Mouse (Mus musculus): Measurements from ENCODE around the gene Cdc42. TPM values are rescaled to one million over a fixed set of nuclear protein-coding genes. Genes with fewer than 3 reads are reported as not detected.

Cdc42 gene
- total RNA-seq, 2 experiments from 2014 or later, result 302 to 334 TPM

GRCm38 (mm10) chr4:137371596-137372523 is 14.3 kb upstream of the Cdc42 start:
- DNase-seq, result no peak

- DNase-seq, result no peak
Observed at GRCm38 (mm10) chr4:137369954-137370750, 12.6 kb upstream of the Cdc42 start.

- no peak for DNase-seq
Observed at GRCm38 (mm10) chr4:137368198-137368597, 10.7 kb upstream of the Cdc42 start.

- DNase-seq, result no peak
Observed at GRCm38 (mm10) chr4:137367275-137368088, 10.0 kb upstream of the Cdc42 start.

- no peak for DNase-seq
Observed at GRCm38 (mm10) chr4:137366097-137366496, 8.6 kb upstream of the Cdc42 start.

GRCm38 (mm10) chr4:137365356-137366062 is 8.0 kb upstream of the Cdc42 start:
- DNase-seq, result no peak

- DNase-seq, result no peak
Observed at GRCm38 (mm10) chr4:137364826-137365225, 7.3 kb upstream of the Cdc42 start.

- DNase-seq, result no peak
Observed at GRCm38 (mm10) chr4:137360996-137361395, 3.5 kb upstream of the Cdc42 start.

- no peak for DNase-seq
Observed at GRCm38 (mm10) chr4:137358291-137359002, 927 bp upstream of the Cdc42 start.

GRCm38 (mm10) chr4:137356674-137357510 is 628 bp downstream of the Cdc42 start:
- peak; percentile 59 to 65 for DNase-seq

- DNase-seq, result no peak
Observed at GRCm38 (mm10) chr4:137350627-137351026, 6.9 kb downstream of the Cdc42 start.

GRCm38 (mm10) chr4:137345790-137346189 is 11.7 kb downstream of the Cdc42 start:
- DNase-seq, result no peak

GRCm38 (mm10) chr4:137345112-137345511 is 12.4 kb downstream of the Cdc42 start:
- DNase-seq, result no peak

- no peak for DNase-seq
Observed at GRCm38 (mm10) chr4:137342816-137343215, 14.7 kb downstream of the Cdc42 start.

- no peak for DNase-seq
Observed at GRCm38 (mm10) chr4:137339415-137339814, 18.1 kb downstream of the Cdc42 start.

GRCm38 (mm10) chr4:137336468-137336867 is 21.1 kb downstream of the Cdc42 start:
- no peak for DNase-seq

- no peak for DNase-seq
Observed at GRCm38 (mm10) chr4:137332051-137332450, 25.5 kb downstream of the Cdc42 start.

GRCm38 (mm10) chr4:137326494-137326893 is 31.0 kb downstream of the Cdc42 start:
- no peak for DNase-seq

GRCm38 (mm10) chr4:137324926-137325325 is 32.6 kb downstream of the Cdc42 start:
- DNase-seq, result no peak
